Mouse (Mus musculus) splenic B cell, adult 2 months (primary cell): ENCODE measurements around the gene Azin2.

ENCODE experiments used
- DNase-seq: peaks from one replicate; pipeline ENCODE4 v3.0.0-alpha.2; 2011; ENCODE audit warnings: low read depth, low spot score
- H3K27me3 ChIP-seq: 2 replicates; pipeline ENCODE4 v1.6.1; 2012; ENCODE audit warnings: mild to moderate bottlenecking, low read length, moderate library complexity, mixed read lengths; ENCODE audit not compliant: control insufficient read depth, poor library complexity, insufficient read depth, severe bottlenecking
- H3K36me3 ChIP-seq: 2 replicates; pipeline ENCODE4 v1.6.1; 2012; ENCODE audit warnings: mild to moderate bottlenecking, low read length, moderate library complexity, mixed read lengths; ENCODE audit not compliant: control insufficient read depth, poor library complexity, insufficient read depth, severe bottlenecking

Azin2 gene

DNA sequence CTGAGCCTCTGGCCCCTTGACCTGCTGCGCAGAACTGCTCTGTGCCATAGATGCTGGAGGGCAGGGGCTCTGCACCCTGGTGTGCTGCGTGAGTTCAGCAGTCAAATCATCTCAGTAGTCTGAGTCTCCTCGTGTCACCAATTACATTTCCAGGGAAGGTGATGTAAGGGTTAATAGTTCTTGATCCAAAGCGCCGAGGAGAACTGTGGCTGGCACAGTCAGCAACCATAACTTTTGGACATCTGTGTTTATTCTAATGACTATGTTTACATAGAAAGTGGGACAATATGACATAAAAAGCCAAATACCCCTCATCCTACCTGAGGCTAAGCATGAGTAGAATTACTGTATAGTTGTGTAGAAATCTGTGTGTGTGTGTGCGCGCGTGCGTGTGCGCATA lies 75.2 kb downstream of the Azin2 start:
- Histone ChIP-seq H3K27me3 (peaks cover 3% of the 10 kb centered on the region; the same call in 1 of the 2 replicates), H3K36me3 (no peaks in the 10 kb centered on the region)
- DNase-seq = no peak

DNA sequence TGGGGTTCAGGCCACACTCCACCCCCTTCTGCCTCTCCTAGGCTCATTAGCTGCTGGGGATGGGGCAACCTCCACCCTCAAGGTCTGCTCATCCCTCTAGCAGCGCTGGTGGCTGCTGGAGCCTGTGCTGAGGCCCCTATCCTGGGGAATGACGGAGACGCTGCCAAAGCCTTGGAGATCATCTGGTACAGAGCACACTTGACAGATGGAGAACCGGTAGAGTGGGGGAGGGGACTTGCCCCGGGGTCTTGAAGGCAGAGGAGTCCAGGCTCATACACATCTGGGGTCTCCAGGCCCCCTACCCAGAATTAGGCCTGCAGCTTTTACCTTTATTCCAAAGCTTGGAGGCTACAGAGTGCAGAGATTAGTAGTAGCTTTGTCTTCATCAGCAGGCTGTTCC lies 75.7 kb downstream of the Azin2 start:
- H3K27me3 ChIP-seq = peaks cover 3% of the 10 kb centered on the region; the same call in 1 of the 2 replicates
- no peak for DNase-seq

DNA sequence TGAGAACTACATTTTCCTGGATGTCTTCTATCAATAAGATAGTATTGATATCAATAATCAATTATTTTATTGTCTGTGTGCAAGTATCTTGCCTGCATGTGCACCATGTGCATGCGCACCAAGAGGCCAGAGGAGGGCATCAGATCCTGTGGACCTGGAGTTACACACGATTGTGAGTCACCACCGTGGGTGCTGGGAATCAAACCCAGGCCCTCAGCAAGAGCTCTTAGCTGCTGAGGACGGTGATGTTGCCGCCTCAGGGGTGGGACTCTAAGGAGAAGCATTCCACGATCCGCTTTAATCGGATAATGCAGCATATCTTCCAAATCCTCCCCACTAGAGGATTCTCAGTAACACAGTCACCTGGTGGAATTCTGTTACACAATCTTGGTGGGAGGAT lies 76.7 kb downstream of the Azin2 start:
- DNase-seq = no peak
- H3K27me3 ChIP-seq = peaks cover 3% of the 10 kb centered on the region
- no peaks in the 10 kb centered on the region for H3K36me3 ChIP-seq

More for the DNA sequence above, 75.7 kb downstream of the Azin2 start:
- no peaks in the 10 kb centered on the region for H3K36me3 ChIP-seq

DNA sequence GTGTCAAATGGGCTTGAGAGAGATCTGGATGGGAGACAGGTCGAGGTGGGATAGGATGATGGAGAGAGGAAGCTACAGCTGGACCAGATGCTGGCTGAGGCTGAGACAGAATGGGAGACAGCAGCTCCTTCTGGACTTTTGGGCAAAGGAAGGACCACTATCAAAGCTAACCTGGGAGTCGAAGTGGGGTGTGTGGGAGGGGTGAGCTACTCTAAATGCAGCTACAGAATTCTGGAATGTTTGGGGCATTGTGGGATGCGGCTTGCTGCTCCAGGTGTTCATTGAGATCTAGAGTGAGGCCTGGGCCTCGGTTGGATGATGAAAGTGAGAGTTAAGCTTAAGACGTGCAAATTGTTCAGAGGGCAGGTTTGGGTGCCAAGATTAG lies 77.5 kb downstream of the Azin2 start:
- H3K36me3 ChIP-seq = no peaks in the 10 kb centered on the region
- peaks cover 3% of the 10 kb centered on the region for H3K27me3 ChIP-seq
- DNase-seq = no peak

DNA sequence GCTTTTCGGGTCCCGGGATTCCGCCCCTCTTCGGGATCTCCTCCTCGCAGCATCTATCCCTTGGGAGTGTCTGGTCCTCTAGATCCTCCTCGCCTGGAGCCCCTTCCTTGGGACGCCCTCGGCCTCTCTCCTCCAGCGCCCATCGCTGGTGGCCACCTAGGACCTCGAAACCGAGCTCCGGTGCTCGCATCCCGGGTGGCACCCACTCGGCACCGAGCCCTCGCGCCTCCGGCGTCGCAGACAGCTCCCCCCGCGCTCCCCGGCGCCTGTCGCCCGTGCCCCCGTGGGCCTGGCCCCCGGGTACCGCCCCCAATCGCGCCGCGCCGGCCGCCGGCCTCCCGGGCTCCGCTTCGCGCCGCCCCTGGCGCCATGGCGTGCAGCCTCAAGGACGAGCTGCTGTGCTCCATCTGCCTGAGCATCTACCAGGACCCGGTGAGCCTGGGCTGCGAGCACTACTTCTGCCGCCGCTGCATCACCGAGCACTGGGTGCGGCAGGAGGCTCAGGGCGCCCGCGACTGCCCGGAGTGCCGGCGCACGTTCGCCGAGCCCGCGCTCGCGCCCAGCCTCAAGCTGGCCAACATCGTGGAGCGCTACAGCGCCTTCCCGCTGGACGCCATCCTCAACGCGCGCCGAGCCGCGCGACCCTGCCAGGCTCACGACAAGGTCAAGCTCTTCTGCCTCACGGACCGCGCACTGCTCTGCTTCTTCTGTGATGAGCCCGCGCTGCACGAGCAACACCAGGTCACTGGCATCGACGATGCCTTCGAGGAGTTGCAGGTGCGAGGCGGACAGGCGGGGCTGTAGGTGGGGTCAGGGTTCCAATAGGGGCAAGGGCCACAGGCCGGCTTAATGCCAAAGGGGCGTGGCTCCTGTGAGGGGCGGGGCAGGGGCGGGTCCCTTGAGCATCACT lies 78.2 kb downstream of the Azin2 start:
- Histone ChIP-seq H3K36me3 (no peaks in the 10 kb centered on the region), H3K27me3 (peaks cover 3% of the 10 kb centered on the region)
- peak; percentile 65 for DNase-seq

DNA sequence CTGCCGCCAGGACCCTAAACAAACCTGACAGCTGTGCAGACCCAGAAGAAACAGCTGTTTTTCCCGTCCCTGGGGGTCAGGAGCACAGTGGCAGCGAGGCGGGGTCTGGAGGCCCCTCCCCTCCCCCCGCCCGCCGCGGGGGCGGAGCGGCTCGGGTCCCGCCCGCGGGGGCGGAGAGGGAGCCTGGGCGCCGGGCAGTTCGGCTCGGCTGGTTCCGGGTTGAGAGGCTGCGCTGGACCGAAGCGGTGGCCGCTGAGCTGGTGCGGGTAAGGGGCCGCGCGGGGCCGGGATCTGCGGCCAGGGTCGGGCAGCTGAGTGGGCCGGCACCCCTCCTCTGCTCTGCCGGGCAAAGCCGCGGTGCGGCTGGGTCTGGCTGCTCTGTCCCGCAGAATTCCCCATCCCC lies 78.9 kb downstream of the Azin2 start, which contains the start of gene Trim62:
Gene Trim62, plus strand, starts transcription at position 202 of the 403 bp plus-strand sequence.
- DNase-seq = peak; percentile 65
- Histone ChIP-seq H3K27me3 (peaks cover 3% of the 10 kb centered on the region), H3K36me3 (no peaks in the 10 kb centered on the region)
